Mouse (Mus musculus) 416B (cell line): ENCODE measurements around the gene Irak1.

ENCODE experiments used
- DNase-seq: peaks from one replicate; pipeline ENCODE4 v3.0.0; 2011; ENCODE audit warnings: low read depth

Irak1 gene

DNA sequence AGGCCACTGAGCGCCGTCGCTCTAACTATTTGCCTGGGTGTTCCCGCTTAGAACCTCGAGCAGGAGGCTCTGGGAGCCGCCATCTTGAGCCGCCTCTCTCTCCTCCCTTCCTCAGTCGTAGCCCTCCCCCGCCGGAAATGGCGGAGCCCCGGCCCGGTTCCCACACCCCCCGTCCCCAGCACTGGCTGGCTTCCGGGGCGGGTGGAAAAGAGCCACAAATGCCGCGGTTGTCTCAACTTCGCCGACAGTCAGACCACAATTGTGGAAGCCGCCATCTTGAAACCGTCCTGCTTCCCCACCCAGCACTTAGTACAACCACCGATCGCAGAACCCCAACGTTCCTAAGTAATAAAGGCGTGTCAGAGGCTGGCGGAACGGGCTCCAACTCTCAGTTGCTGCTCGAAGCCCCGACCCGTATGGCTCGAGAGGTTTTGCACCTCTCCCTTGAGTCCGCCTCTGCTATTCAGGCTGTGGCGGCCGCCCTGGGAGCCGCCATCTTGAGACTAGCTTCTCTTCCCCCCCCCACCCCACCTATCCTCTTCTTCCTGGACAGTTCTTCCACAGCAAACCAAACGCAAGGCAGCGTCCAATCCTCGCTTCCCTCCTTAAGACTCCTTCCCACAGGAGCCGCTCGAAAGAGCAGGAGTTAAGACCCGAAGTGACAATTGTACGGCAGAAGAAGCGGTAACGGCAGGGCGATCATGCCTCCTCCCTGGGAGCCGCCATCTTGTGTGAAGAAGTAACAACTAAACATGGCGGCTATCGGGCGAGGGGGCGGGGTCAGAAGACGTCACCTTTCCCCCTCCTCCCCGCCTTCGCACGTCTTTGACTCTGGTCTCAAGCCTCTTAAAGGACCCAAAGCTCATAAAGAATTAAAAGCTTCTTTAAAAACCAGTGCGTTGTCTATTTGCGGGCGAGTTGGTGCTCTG is 57.2 kb downstream of the Irak1 start, which contains the start of gene Hcfc1:
Gene Hcfc1, minus strand, starts transcription at position 110 of the 929 bp plus-strand sequence.
- peak; percentile 94 for DNase-seq

DNA sequence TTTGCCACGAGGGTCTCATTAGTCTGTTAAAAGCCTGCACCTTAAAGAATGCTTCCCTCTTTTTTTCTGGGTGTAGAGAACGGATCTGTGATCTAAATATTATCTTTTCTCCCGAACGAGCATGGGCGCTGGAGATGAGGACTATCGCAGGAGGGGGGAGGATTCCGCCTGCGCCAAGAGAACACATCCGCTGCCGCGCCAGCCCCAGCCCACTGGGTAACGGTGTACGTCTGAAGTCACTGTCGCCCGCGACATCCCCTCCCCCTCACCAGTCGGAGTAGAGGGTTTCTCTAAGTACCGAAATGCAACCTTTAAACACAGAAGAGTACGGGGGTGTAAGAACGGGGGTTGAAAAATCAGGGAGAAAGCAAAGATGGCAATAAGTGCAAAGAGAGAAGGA is 58.4 kb downstream of the Irak1 start:
- DNase-seq, result peak; percentile 67

DNA sequence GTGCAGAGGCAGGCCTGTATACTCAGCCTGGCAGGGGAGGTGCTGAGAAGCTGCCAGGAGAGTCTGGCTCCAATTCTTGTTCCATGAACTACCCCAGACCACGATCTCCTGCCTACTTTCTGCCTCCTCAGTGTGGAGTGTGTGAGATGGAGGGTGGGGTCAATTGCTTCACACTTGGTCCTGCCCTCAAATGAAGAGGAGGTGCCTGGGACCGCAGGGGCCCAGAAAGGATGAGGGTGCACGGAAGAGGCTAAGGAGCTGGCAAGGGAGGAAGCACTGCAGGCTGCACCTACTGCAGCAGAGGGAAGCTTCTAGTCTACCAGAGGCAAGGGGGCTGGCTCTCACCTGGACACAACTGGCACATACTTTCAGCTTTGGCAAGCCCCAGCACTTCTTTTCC is 59.4 kb downstream of the Irak1 start:
- DNase-seq, result peak; percentile 77
